Mouse (Mus musculus): ENCODE results near the gene Pde10a. TPM values are rescaled to one million over a fixed set of nuclear protein-coding genes. Genes with fewer than 3 reads are reported as not detected.

Pde10a gene
- 1.1 and 1.7 TPM in 2 replicates for polyA plus RNA-seq (2016; fragmentation: Nextera tagmentation; extraction: Ambion mirVana)

GRCm38 (mm10) chr17:8525225-8525721 is at the start of gene Pde10a:
Gene Pde10a (plus strand): TSS chr17:8525372.
- H3K9me3 ChIP-seq (replicated peaks): no peaks in the 10 kb centered on the region
- no peak within 1 kb of the TSS for H3K27ac ChIP-seq
- no peaks in the 10 kb centered on the region for H3K36me3 ChIP-seq
- H3K27me3 ChIP-seq (replicated peaks): peaks cover 77% of the 10 kb centered on the region
- WGBS (ENCODE audit: insufficient replicate concordance): 6% methylated on average over 18 of the region's 22 CpGs
- H3K4me2 ChIP-seq: peak within 1 kb of the TSS; percentile 61
- ATAC-seq: no peak
- H3K4me3 ChIP-seq: peak within 1 kb of the TSS; percentile 39
- peaks cover 12% of the 10 kb centered on the region; the same call in 1 of the 2 replicates for H3K4me1 ChIP-seq
- H3K9ac ChIP-seq: no peak within 1 kb of the TSS

DNA sequence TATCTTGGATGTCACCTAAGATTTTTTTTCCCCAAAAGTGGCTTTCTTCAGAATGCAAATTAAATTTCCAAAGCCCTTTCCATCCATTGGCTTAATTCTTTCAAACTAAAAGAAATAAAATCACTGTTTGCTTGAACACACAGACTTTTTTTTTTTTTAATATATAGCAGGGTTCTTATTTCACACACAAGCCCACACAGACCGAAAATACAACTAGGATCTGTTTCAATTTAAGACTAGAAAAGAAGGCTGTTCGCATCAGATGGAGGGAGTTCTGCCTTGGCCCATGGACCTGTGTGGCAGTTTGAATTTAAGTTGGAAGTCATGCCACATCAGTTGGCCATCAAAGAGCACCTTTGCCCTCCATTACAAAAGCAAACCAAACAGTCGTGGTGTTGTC is 46.6 kb upstream of the Pde10a start:
- H3K36me3 ChIP-seq: no peaks in the 10 kb centered on the region
- H3K9me3 ChIP-seq (replicated peaks): no peaks in the 10 kb centered on the region
- H3K27me3 ChIP-seq (replicated peaks): peaks cover 3% of the 10 kb centered on the region
- H3K27ac ChIP-seq: no peak overlapping the region
- WGBS (ENCODE audit: insufficient replicate concordance): 50% methylated on average over 3 of the region's 3 CpGs
- no peak overlapping the region for H3K4me2 ChIP-seq
- no peaks in the 10 kb centered on the region for H3K4me1 ChIP-seq
- no peak overlapping the region for H3K4me3 ChIP-seq
- H3K9ac ChIP-seq: no peak overlapping the region
- ATAC-seq: no peak

- Histone ChIP-seq H3K4me3 (no peak overlapping the region), H3K4me1 (no peaks in the 10 kb centered on the region), H3K36me3 (no peaks in the 10 kb centered on the region), H3K9me3 (replicated peaks) (no peaks in the 10 kb centered on the region), H3K27me3 (replicated peaks) (no peaks in the 10 kb centered on the region; the same call in 1 of the 2 replicates), H3K27ac (no peak overlapping the region), H3K4me2 (no peak overlapping the region), H3K9ac (no peak overlapping the region)
- 72% methylated on average over 9 of the region's 9 CpGs for WGBS (ENCODE audit: insufficient replicate concordance)
- no peak for ATAC-seq
Measured at GRCm38 (mm10) chr17:8479493-8480128, 45.6 kb upstream of the Pde10a start.

DNA sequence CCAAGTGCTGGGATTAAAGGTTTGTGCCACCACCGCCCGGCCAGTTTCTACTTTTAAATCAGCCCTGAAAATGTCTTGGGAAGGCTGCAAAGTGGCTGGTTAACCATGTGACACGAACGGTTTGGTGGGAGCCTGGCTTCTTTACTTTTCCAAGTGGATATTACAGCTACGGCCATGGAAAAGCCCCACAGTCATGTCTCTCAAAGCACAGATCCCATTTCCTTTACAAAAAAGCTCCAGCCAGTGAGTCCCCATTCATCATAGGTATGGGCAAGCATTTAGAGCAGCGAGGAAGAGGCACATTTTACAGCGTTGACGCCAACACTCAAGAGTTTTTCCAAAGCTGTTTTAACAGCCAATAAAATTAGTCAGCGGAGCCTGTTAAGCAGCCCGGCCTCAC is 43.4 kb upstream of the Pde10a start:
- ATAC-seq: no peak
- H3K36me3 ChIP-seq: no peaks in the 10 kb centered on the region
- no peaks in the 10 kb centered on the region; the same call in 1 of the 2 replicates for H3K27me3 ChIP-seq (replicated peaks)
- H3K9ac ChIP-seq: no peak overlapping the region
- WGBS (ENCODE audit: insufficient replicate concordance): 66% methylated on average over 10 of the region's 10 CpGs
- no peaks in the 10 kb centered on the region for H3K4me1 ChIP-seq
- no peak overlapping the region for H3K4me2 ChIP-seq
- H3K27ac ChIP-seq: no peak overlapping the region
- H3K4me3 ChIP-seq: no peak overlapping the region
- no peaks in the 10 kb centered on the region for H3K9me3 ChIP-seq (replicated peaks)

- Histone ChIP-seq H3K9me3 (replicated peaks) (no peaks in the 10 kb centered on the region), H3K36me3 (no peaks in the 10 kb centered on the region), H3K4me2 (no peak overlapping the region), H3K9ac (no peak overlapping the region), H3K4me1 (no peaks in the 10 kb centered on the region), H3K27ac (no peak overlapping the region), H3K4me3 (no peak overlapping the region), H3K27me3 (replicated peaks) (no peaks in the 10 kb centered on the region; the same call in 1 of the 2 replicates)
- 66% methylated on average over 7 of the region's 7 CpGs for WGBS (ENCODE audit: insufficient replicate concordance)
- ATAC-seq: no peak
Measured at GRCm38 (mm10) chr17:8482876-8483275, 42.3 kb upstream of the Pde10a start.

- H3K9me3 ChIP-seq (replicated peaks): no peaks in the 10 kb centered on the region
- no peak for ATAC-seq
- H3K36me3 ChIP-seq: no peaks in the 10 kb centered on the region
- no peak overlapping the region for H3K9ac ChIP-seq
- H3K4me2 ChIP-seq: no peak overlapping the region
- H3K27ac ChIP-seq: no peak overlapping the region
- H3K4me1 ChIP-seq: no peaks in the 10 kb centered on the region
- no peaks in the 10 kb centered on the region; the same call in 1 of the 2 replicates for H3K27me3 ChIP-seq (replicated peaks)
- 45% methylated on average over 3 of the region's 3 CpGs for WGBS (ENCODE audit: insufficient replicate concordance)
- H3K4me3 ChIP-seq: no peak overlapping the region
Measured at GRCm38 (mm10) chr17:8484246-8484645, 40.9 kb upstream of the Pde10a start.

- ATAC-seq: no peak
- no peak overlapping the region for H3K4me2 ChIP-seq
- no peaks in the 10 kb centered on the region for H3K36me3 ChIP-seq
- H3K9me3 ChIP-seq (replicated peaks): no peaks in the 10 kb centered on the region
- no peaks in the 10 kb centered on the region; the same call in 1 of the 2 replicates for H3K27me3 ChIP-seq (replicated peaks)
- no peaks in the 10 kb centered on the region for H3K4me1 ChIP-seq
- no peak overlapping the region for H3K4me3 ChIP-seq
- no peak overlapping the region for H3K9ac ChIP-seq
- no peak overlapping the region for H3K27ac ChIP-seq
Measured at GRCm38 (mm10) chr17:8485146-8485545, 40.0 kb upstream of the Pde10a start.

DNA sequence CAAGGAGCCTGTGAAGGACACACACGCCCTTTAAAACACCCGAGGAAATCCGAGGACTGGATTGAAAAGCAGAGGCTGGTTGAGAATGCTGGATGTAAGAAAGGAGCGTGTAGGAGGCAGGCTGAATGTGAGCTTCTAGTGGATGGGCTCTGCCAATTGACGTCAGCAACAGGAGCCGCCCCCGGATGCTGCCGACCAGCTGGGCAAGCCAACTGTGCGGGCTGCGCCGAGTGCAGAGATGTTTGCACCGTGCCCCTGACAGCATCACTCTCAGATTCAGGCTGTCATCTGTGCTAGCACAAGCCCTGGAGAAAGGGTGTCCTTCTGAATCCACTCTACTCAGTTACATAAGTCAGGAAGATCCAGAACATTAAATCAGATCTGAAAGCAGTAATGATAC is 37.3 kb upstream of the Pde10a start:
- Histone ChIP-seq H3K27me3 (replicated peaks) (no peaks in the 10 kb centered on the region), H3K4me1 (no peaks in the 10 kb centered on the region), H3K36me3 (no peaks in the 10 kb centered on the region), H3K9me3 (replicated peaks) (no peaks in the 10 kb centered on the region), H3K9ac (no peak overlapping the region), H3K4me3 (no peak overlapping the region), H3K27ac (no peak overlapping the region), H3K4me2 (no peak overlapping the region)
- ATAC-seq: no peak
- 50% methylated on average over 12 of the region's 12 CpGs for WGBS (ENCODE audit: insufficient replicate concordance)

- Histone ChIP-seq H3K27ac (no peak overlapping the region), H3K4me3 (no peak overlapping the region), H3K36me3 (no peaks in the 10 kb centered on the region), H3K4me2 (no peak overlapping the region), H3K4me1 (no peaks in the 10 kb centered on the region), H3K27me3 (replicated peaks) (no peaks in the 10 kb centered on the region), H3K9ac (no peak overlapping the region), H3K9me3 (replicated peaks) (no peaks in the 10 kb centered on the region)
- WGBS (ENCODE audit: insufficient replicate concordance): 77% methylated on average over 5 of the region's 5 CpGs
- ATAC-seq: no peak
Measured at GRCm38 (mm10) chr17:8490971-8491370, 34.2 kb upstream of the Pde10a start.

- no peaks in the 10 kb centered on the region for H3K36me3 ChIP-seq
- no peaks in the 10 kb centered on the region for H3K4me1 ChIP-seq
- H3K27me3 ChIP-seq (replicated peaks): no peaks in the 10 kb centered on the region; the same call in 1 of the 2 replicates
- no peak overlapping the region for H3K4me3 ChIP-seq
- H3K4me2 ChIP-seq: no peak overlapping the region
- no peak for ATAC-seq
- no peaks in the 10 kb centered on the region for H3K9me3 ChIP-seq (replicated peaks)
- 64% methylated on average over 4 of the region's 4 CpGs for WGBS (ENCODE audit: insufficient replicate concordance)
- H3K9ac ChIP-seq: no peak overlapping the region
- H3K27ac ChIP-seq: no peak overlapping the region
Measured at GRCm38 (mm10) chr17:8493461-8493860, 31.7 kb upstream of the Pde10a start.

GRCm38 (mm10) chr17:8498151-8498550 is 27.0 kb upstream of the Pde10a start:
- no peak overlapping the region for H3K27ac ChIP-seq
- 76% methylated on average over 1 of the region's 1 CpGs for WGBS (ENCODE audit: insufficient replicate concordance)
- H3K9me3 ChIP-seq (replicated peaks): no peaks in the 10 kb centered on the region
- H3K4me2 ChIP-seq: no peak overlapping the region
- H3K4me1 ChIP-seq: no peaks in the 10 kb centered on the region
- H3K36me3 ChIP-seq: no peaks in the 10 kb centered on the region
- H3K4me3 ChIP-seq: no peak overlapping the region
- H3K27me3 ChIP-seq (replicated peaks): peaks cover 4% of the 10 kb centered on the region; the same call in 1 of the 2 replicates
- H3K9ac ChIP-seq: no peak overlapping the region
- no peak for ATAC-seq

- no peaks in the 10 kb centered on the region for H3K4me1 ChIP-seq
- H3K9ac ChIP-seq: no peak overlapping the region
- no peak for ATAC-seq
- H3K27ac ChIP-seq: no peak overlapping the region
- H3K36me3 ChIP-seq: no peaks in the 10 kb centered on the region
- 46% methylated on average over 5 of the region's 5 CpGs for WGBS (ENCODE audit: insufficient replicate concordance)
- H3K9me3 ChIP-seq (replicated peaks): no peaks in the 10 kb centered on the region
- no peak overlapping the region for H3K4me3 ChIP-seq
- peaks cover 4% of the 10 kb centered on the region for H3K27me3 ChIP-seq (replicated peaks)
- no peak overlapping the region for H3K4me2 ChIP-seq
Measured at GRCm38 (mm10) chr17:8498655-8499054, 26.5 kb upstream of the Pde10a start.
